Mouse (Mus musculus) small intestine, adult 2 months (tissue): ENCODE data around the gene Gm20388.

Experiments used
- CTCF ChIP-seq: fragments of 200-500 bp; IDR thresholded peaks from 2 replicates; pipeline ENCODE4 v1.5.1; 2012; ENCODE audit warnings: low read depth, mild to moderate bottlenecking, control low read depth, inconsistent platforms, low read length, moderate library complexity, mixed read lengths; ENCODE audit not compliant: insufficient replicate concordance, insufficient read length; ENCODE audit errors: extremely low read depth
- POLR2A ChIP-seq: fragments of 200-500 bp; IDR thresholded peaks from 2 replicates; pipeline ENCODE4 v1.6.1; 2012; ENCODE audit warnings: low read depth, mild to moderate bottlenecking, control low read depth, inconsistent platforms, low read length, moderate library complexity

GRCm38 (mm10) chr8:122850641-122851240, 2940.1 kb downstream of the Gm20388 start:
- TF ChIP-seq POLR2A (no peak), CTCF (no peak)
